ENCODE assay signal across 8 mouse cellular contexts in the genomic region with DNA sequence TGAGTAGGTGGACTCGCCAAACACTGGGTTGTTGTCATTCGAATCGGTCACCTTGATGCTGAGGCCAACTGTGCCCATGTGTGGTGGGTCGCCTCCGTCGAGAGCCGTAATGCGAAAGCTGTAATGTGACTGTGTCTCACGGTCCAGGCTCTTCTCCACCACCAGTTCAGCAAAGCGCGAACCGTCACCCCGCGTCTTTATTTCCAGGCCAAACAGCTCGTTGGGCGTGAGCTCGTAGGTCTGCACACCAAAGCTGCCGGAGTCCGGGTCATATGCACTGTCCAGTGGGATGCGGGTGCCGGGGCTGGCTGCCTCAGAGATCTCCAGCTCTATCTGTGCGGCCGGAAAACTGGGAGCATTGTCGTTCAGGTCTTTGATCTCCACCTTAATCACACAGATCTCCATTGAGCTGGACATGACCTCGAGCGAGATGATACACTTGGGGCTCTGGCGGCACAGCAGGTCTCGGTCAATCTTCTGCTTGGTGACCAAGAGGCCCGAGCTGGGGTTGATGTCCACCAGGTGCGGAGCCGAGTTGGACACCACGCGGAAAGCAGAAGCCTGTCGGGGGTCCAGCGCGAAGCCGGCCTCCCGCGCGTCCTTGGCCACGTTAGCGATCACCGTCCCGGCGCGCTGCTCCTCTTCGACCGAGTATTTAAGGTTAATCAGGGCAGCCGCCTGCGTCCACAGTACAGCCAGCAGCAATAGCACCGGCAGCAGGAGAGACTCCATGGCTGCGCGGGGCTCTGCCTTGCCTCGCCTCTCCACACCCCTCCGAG. TPM values are rescaled to one million over a fixed set of nuclear protein-coding genes. Genes with fewer than 3 reads are reported as not detected.
DNase-seq lines count a peak whose midpoint lies in the region; ATAC-seq and TF ChIP-seq lines count a peak whose summit lies in the region.

No protein-coding gene starts in this region.

- H3K4me1 ChIP-seq in lung, postnatal 0 days (ENCODE audit: insufficient read depth, low read depth, low read length), result no peaks in the 10 kb centered on the region
- no peaks in the 10 kb centered on the region for H3K4me1 ChIP-seq in limb, embryonic 11.5 days (ENCODE audit: control insufficient read depth, insufficient read depth, low read length)

- DNase-seq in adrenal gland, adult (ENCODE audit: inconsistent age in 2 of 2, low spot score in 1 of 2), result peak; percentile 8 to 63
- DNase-seq in adrenal gland, postnatal 25 days, result no peak
- DNase-seq in lung, postnatal 0 days (ENCODE audit: low spot score), result no peak
- DNase-seq in lung, adult 18-20 months, result no peak
- peak; percentile 31 for DNase-seq in limb, embryonic 11.5 days (ENCODE audit: low spot score)
- peak; percentile 38 for DNase-seq in retina, postnatal 1 day
- no peak for DNase-seq in ovary, postnatal 10 days (ENCODE audit: low spot score)
- no peak for DNase-seq in layer of hippocampus, postnatal 10 days (ENCODE audit: low spot score in 2 of 2)

- ATAC-seq in lung, postnatal 0 days, result no peak
- ATAC-seq in limb, embryonic 11.5 days (ENCODE audit: insufficient number of reproducible peaks, low FRiP score, low TSS enrichment, low read depth), result no peak

- H3K27me3 ChIP-seq in lung, postnatal 0 days (replicated peaks; ENCODE audit: insufficient read depth, low read length), result 0 out of 2 replicates have a peak, but pooled peaks cover 13% of the 10 kb centered on the region
- H3K27me3 ChIP-seq in limb, embryonic 11.5 days (ENCODE audit: control insufficient read depth, insufficient read depth, low read length), result peaks cover 21% of the 10 kb centered on the region

- H3K9ac ChIP-seq in lung, postnatal 0 days (replicated peaks; ENCODE audit: low read depth), result no peak overlapping the region
- 0 out of 2 replicates have a peak overlapping the region, but pooled peaks have one; percentile 9 for H3K9ac ChIP-seq in limb, embryonic 11.5 days (ENCODE audit: low read length)

- H3K27ac ChIP-seq in lung, postnatal 0 days (ENCODE audit: low read length), result no peak overlapping the region
- no peak overlapping the region for H3K27ac ChIP-seq in limb, embryonic 11.5 days (replicated peaks; ENCODE audit: low read depth, low read length)

- no peaks in the 10 kb centered on the region for H3K9me3 ChIP-seq in lung, postnatal 0 days (ENCODE audit: low read length)
- no peaks in the 10 kb centered on the region for H3K9me3 ChIP-seq in limb, embryonic 11.5 days (ENCODE audit: control insufficient read depth, low read length)

- WGBS in lung, postnatal 0 days, result 24% methylated on average over 48 of the region's 55 CpGs
- 24% methylated on average over 55 of the region's 55 CpGs for WGBS in limb, embryonic 11.5 days

- peak overlapping the region; percentile 73 for H3K4me2 ChIP-seq in lung, postnatal 0 days (replicated peaks; ENCODE audit: low read depth, low read length)
- H3K4me2 ChIP-seq in limb, embryonic 11.5 days (ENCODE audit: low read depth, severe bottlenecking), result peak overlapping the region; percentile 75

- no peak for TF ChIP-seq CTCF in lung, postnatal 0 days (IDR thresholded peaks at IDR 0.05)

- TF ChIP-seq EP300 in lung, postnatal 0 days (IDR thresholded peaks at IDR 0.05), result no peak

- no peaks in the 10 kb centered on the region for H3K36me3 ChIP-seq in lung, postnatal 0 days (ENCODE audit: insufficient read depth, low read length)
- H3K36me3 ChIP-seq in limb, embryonic 11.5 days (ENCODE audit: control insufficient read depth, insufficient read depth, low read length), result no peaks in the 10 kb centered on the region

- peak overlapping the region; percentile 43 for H3K4me3 ChIP-seq in lung, postnatal 0 days (ENCODE audit: low read depth, low read length)
- H3K4me3 ChIP-seq in limb, embryonic 11.5 days (ENCODE audit: low read depth, low read length), result peak overlapping the region; percentile 38

RNA-seq across cellular contexts. Expression of gene Pcdh19, which starts 2.1 kb away (rescaled TPM):
- 4.2 and 6.2 TPM in 2 replicates for total RNA-seq in adrenal gland, postnatal 25 days (2021)
- 0.39 and 0.62 TPM in 2 replicates for polyA plus RNA-seq in lung, postnatal 0 days (2015; fragmentation: Nextera tagmentation; extraction: Ambion mirVana)
- polyA plus RNA-seq in limb, embryonic 11.5 days (2014; fragmentation: Nextera tagmentation; extraction: Ambion mirVana), result 2.5 and 2.8 TPM in 2 replicates
- 10 to 100 TPM; 71.3 to 87.9 TPM for total RNA-seq in layer of hippocampus, postnatal 10 days (2021)

Comparison
In these comparisons a context has a peak if more than half of its experiments do, and no peak if none do; other contexts are left out.
1. DNase-seq: peak in adrenal gland, adult (2 of 2), limb, embryonic 11.5 days (single experiment) and retina, postnatal 1 day (single experiment); none in adrenal gland, postnatal 25 days (single experiment), lung, postnatal 0 days (single experiment), lung, adult 18-20 months (0 of 2), ovary, postnatal 10 days (single experiment) and layer of hippocampus, postnatal 10 days (0 of 2).
2. RNA of gene Pcdh19, which starts 2.1 kb away (total RNA-seq): 71.3 to 87.9 TPM in layer of hippocampus, postnatal 10 days; 4.2 to 6.2 TPM in adrenal gland, postnatal 25 days; every median in the first group is over 10 times any median in the second.